8 mouse cellular contexts compared by ENCODE assay signal in the genomic region with DNA sequence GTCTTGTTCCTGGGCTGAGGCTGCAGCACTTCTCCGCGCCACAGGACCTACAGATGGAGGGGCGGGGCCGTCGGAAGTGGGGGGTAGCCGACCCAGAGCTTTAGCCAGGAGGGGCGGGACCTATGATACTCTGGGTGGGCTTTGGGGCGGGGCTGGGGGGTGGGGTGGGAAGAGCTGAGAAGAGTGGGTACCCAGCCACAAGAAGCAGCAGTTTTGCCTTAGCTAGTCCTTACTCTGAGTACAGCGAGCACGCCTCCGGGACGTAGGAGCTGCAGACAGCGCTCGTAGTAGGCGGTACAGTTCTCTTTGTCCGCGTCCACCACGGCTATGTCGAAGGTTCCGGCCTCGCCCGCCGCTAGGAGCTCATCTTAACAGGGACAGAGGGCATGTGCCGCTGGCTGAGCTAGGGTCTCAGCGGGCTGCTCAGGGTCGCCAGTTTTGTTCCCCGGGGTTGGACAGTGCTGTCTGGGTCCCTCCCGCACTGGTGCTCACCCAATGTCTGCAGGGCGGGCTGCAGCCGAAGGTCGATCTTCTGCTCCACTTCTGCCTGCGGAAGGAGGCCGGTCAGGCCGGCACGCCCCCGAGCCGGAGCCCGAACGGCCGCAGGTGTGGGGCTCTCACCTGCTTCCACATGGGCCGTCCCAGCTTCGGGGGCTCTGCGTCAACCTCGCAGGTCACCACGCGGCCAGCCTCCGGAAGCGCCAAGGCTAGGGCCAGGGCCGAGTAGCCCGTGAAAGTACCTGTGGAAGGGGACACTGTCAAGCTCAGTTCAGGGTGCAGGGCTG. TPM values are rescaled to one million over a fixed set of nuclear protein-coding genes. Genes with fewer than 3 reads are reported as not detected.
DNase-seq lines count a peak whose midpoint lies in the region; ATAC-seq and TF ChIP-seq lines count a peak whose summit lies in the region.

No protein-coding gene starts in this region.

- TF ChIP-seq CTCF in kidney, postnatal 0 days (IDR thresholded peaks at IDR 0.05; ENCODE audit: low read depth): peak; percentile 1; the same call in 1 of the 2 replicates

- H3K9me3 ChIP-seq in heart, embryonic 13.5 days: no peaks in the 10 kb centered on the region
- H3K9me3 ChIP-seq in kidney, postnatal 0 days (replicated peaks; ENCODE audit: low read length): no peaks in the 10 kb centered on the region

- under 1% methylated on average over 50 of the region's 50 CpGs for WGBS in heart, embryonic 13.5 days
- whole genome bisulfite sequencing in kidney, postnatal 0 days: under 1% methylated on average over 50 of the region's 50 CpGs

- H3K9ac ChIP-seq in heart, embryonic 13.5 days: peak overlapping the region; percentile 91
- peak overlapping the region; percentile 66 for H3K9ac ChIP-seq in kidney, postnatal 0 days (ENCODE audit: low read depth, low read length)

- peak overlapping the region; percentile 85 for H3K27ac ChIP-seq in heart, embryonic 13.5 days (replicated peaks)
- H3K27ac ChIP-seq in kidney, postnatal 0 days: peak overlapping the region; percentile 71

- peak overlapping the region; percentile 75 for H3K4me3 ChIP-seq in heart, embryonic 13.5 days
- H3K4me3 ChIP-seq in kidney, postnatal 0 days (replicated peaks; ENCODE audit: low read depth, low read length): peak overlapping the region; percentile 52

- ATAC-seq in CD4-positive, CD25-positive, alpha-beta regulatory T cell, adult 4 months: peak; percentile 10
- peak; percentile 24 for ATAC-seq in heart, embryonic 13.5 days (ENCODE audit: extremely low read depth, insufficient number of reproducible peaks, low FRiP score, low TSS enrichment)
- ATAC-seq in kidney, postnatal 0 days (replicated peaks; ENCODE audit: low FRiP score, low read depth): peak; percentile 29

- peaks cover 44% of the 10 kb centered on the region for H3K36me3 ChIP-seq in heart, embryonic 13.5 days
- H3K36me3 ChIP-seq in kidney, postnatal 0 days (ENCODE audit: insufficient read depth, low read length): peaks cover 33% of the 10 kb centered on the region

- peak; percentile 47 for DNase-seq in 3T3-L1 (ENCODE audit: low read depth, low spot score)
- peak; percentile 84 to 86 for DNase-seq in cerebellum, postnatal 14 days
- DNase-seq in kidney, postnatal 0 days (ENCODE audit: low spot score): peak; percentile 86
- peak; percentile 50 for DNase-seq in lung, postnatal 36 days
- DNase-seq in right cerebral cortex, postnatal 25 days: peak; percentile 35
- no peak for DNase-seq in layer of hippocampus, adult 11-12 months (ENCODE audit: low spot score)

- peak overlapping the region; percentile 100 for H3K4me2 ChIP-seq in heart, embryonic 13.5 days
- peak overlapping the region; percentile 99 for H3K4me2 ChIP-seq in kidney, postnatal 0 days (ENCODE audit: low read length)

- no peaks in the 10 kb centered on the region; the same call in 1 of the 2 replicates for H3K27me3 ChIP-seq in heart, embryonic 13.5 days (replicated peaks)
- no peaks in the 10 kb centered on the region for H3K27me3 ChIP-seq in kidney, postnatal 0 days (ENCODE audit: insufficient read depth, low read length)

- H3K4me1 ChIP-seq in heart, embryonic 13.5 days: peaks cover 62% of the 10 kb centered on the region
- H3K4me1 ChIP-seq in kidney, postnatal 0 days (replicated peaks; ENCODE audit: insufficient read depth, low read length): peaks cover 13% of the 10 kb centered on the region; the same call in 1 of the 2 replicates

RNA-seq across cellular contexts. Expression of gene Comtd1, which starts 1.2 kb away (rescaled TPM):
- polyA plus RNA-seq in CD4-positive, CD25-positive, alpha-beta regulatory T cell, adult 4 months (2017; shearing (Covaris generic)): 10 to 100 TPM; 19.0 to 20.4 TPM
- 36.7 and 44.7 TPM in 2 replicates for polyA plus RNA-seq in heart, embryonic 13.5 days (2015; fragmentation: Nextera tagmentation; extraction: Ambion mirVana)
- polyA plus RNA-seq in kidney, postnatal 0 days (2015; fragmentation: Nextera tagmentation; extraction: Ambion mirVana): 36.7 and 43.6 TPM in 2 replicates

RNA-seq across cellular contexts. Expression of gene Vdac2, which starts 22.5 kb away (rescaled TPM):
- 100 to 1,000 TPM; 239 to 241 TPM for polyA plus RNA-seq in CD4-positive, CD25-positive, alpha-beta regulatory T cell, adult 4 months (2017; shearing (Covaris generic))
- 414 and 475 TPM in 2 replicates for polyA plus RNA-seq in heart, embryonic 13.5 days (2015; fragmentation: Nextera tagmentation; extraction: Ambion mirVana)
- 355 and 383 TPM in 2 replicates for polyA plus RNA-seq in kidney, postnatal 0 days (2015; fragmentation: Nextera tagmentation; extraction: Ambion mirVana)
